Mouse (Mus musculus) myocyte (in vitro differentiated cells): ENCODE measurements around the gene Mrps34.

ENCODE experiments used
- E2F4 ChIP-seq: IDR thresholded peaks from one replicate; pipeline ENCODE4 v1.6.1; 2011; ENCODE audit warnings: mild to moderate bottlenecking, control low read depth, moderate library complexity; ENCODE audit not compliant: insufficient read depth
- MYOD1 ChIP-seq, 3 experiments: IDR thresholded peaks; one replicate each; pipeline ENCODE4 v1.6.1; 2011; ENCODE audit warnings: control low read depth in 2 of 3, low read depth in 2 of 3, mild to moderate bottlenecking in 2 of 3, moderate library complexity in 1 of 3; ENCODE audit not compliant: insufficient read length in 2 of 3, control insufficient read depth in 1 of 3
- POLR2A ChIP-seq: IDR thresholded peaks from one replicate; pipeline ENCODE4 v1.6.1; 2011; ENCODE audit warnings: low read depth, mild to moderate bottlenecking, control low read depth, moderate library complexity; ENCODE audit not compliant: insufficient read length
- POLR2AphosphoS2 ChIP-seq: IDR thresholded peaks from one replicate; pipeline ENCODE4 v1.6.1; 2011; ENCODE audit warnings: low read depth, control low read depth; ENCODE audit not compliant: insufficient read length
- USF1 ChIP-seq: IDR thresholded peaks from one replicate; pipeline ENCODE4 v1.6.1; 2011; ENCODE audit warnings: low read depth, mild to moderate bottlenecking, control low read depth, moderate library complexity

- TF ChIP-seq POLR2AphosphoS2 (no peak), USF1 (no peak), E2F4 (no peak), POLR2A (no peak), MYOD1 (IDR thresholded peaks at IDR 0.05; ENCODE audit: control insufficient read depth in 1 of 3, insufficient read length in 2 of 3, low read depth in 2 of 3) (no peak)
These were observed 34.8 kb upstream of the Mrps34 start for GRCm38 (mm10) chr17:24860076-24860475.
